Mouse (Mus musculus) bone marrow macrophage, adult 2 months (primary cell): Measurements from ENCODE around the gene C2.

ENCODE experiments used
- CTCF ChIP-seq: IDR thresholded peaks from 2 replicates; pipeline ENCODE4 v1.5.1; 2012; ENCODE audit warnings: low read depth, mild to moderate bottlenecking, low read length, moderate library complexity
- POLR2A ChIP-seq: IDR thresholded peaks from 2 replicates; pipeline ENCODE4 v1.6.1; 2012; ENCODE audit warnings: mild to moderate bottlenecking, low read depth, low read length, borderline replicate concordance

DNA sequence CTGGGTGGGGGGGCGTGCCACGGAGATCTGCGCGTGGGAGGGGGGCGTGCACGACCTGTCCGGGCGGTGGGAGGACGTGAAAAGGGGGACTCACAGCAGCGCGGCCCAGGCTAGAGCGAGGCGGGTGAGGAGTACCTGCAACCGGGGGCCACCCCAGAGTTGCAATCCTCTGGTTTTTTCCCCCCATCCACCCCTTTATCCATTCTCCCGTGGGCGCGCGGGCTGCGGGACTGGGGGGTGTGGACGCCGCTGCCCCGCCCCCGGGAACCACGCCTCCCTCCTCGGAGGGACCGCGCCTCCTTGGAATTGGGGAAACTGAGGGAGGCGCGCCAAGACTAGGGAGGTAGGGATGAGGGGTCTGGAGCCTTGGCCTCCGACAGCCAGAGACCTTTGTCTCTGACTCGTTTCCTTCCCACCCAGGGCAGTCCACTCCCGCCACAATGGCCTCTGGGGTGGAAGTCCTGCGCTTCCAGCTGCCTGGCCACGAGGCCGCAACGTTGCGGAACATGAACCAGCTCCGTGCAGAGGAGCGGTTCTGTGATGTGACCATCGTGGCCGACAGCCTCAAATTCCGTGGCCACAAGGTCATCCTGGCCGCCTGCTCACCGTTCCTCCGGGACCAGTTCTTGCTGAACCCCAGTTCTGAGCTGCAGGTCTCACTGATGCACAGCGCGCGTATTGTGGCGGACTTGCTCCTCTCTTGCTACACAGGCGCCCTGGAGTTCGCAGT lies 3.1 kb downstream of the C2 start:
- TF ChIP-seq CTCF (no peak), POLR2A (no peak)
